Mouse (Mus musculus) hindbrain, embryonic 14.5 days (tissue): ENCODE results near the gene Tmem181a. TPM values are rescaled to one million over a fixed set of nuclear protein-coding genes. Genes with fewer than 3 reads are reported as not detected.
A peak's percentile ranks its signal among the peaks of the same experiment; 100 is the strongest.
"Not testable (repeated sequence)": the region's sequence is repeated elsewhere in the genome, so short reads cannot be mapped to it uniquely, and the experiment has no call there.

Experiments used
- ATAC-seq: fragments of 200-750 bp; cut with Nextera tagmentation; 2 replicates; pipeline ENCODE4 v1.8.0; 2017; ENCODE audit warnings: moderate number of reproducible peaks, mild to moderate bottlenecking, moderate TSS enrichment, moderate library complexity; ENCODE audit not compliant: low FRiP score
- DNase-seq: peaks from one replicate; pipeline ENCODE4 v3.0.0-alpha.2; 2015; ENCODE audit warnings: low spot score
- H3K27ac ChIP-seq: fragments of 300-500 bp; sonication (generic); 2 replicates; pipeline ENCODE4 v1.5.1; 2014; ENCODE audit warnings: mild to moderate bottlenecking, moderate library complexity
- H3K27me3 ChIP-seq: fragments of 300-500 bp; sonication (generic); 2 replicates; pipeline ENCODE4 v1.6.1; 2014; ENCODE audit warnings: mild to moderate bottlenecking, low read length, mixed read lengths; ENCODE audit not compliant: control insufficient read depth, insufficient read depth
- H3K36me3 ChIP-seq: fragments of 300-500 bp; sonication (generic); replicated peaks from 2 replicates; pipeline ENCODE4 v1.6.1; 2014; ENCODE audit not compliant: control insufficient read depth, insufficient read depth
- H3K4me1 ChIP-seq: fragments of 300-500 bp; sonication (generic); replicated peaks from 2 replicates; pipeline ENCODE4 v1.6.1; 2014; ENCODE audit warnings: antibody characterized with exemption, low read length, mixed read lengths; ENCODE audit not compliant: control insufficient read depth, insufficient read depth
- H3K4me2 ChIP-seq: fragments of 300-500 bp; sonication (generic); replicated peaks from 2 replicates; pipeline ENCODE4 v1.6.1; 2014; ENCODE audit warnings: mild to moderate bottlenecking, moderate library complexity
- H3K4me3 ChIP-seq: fragments of 300-500 bp; sonication (generic); replicated peaks from 2 replicates; pipeline ENCODE4 v1.5.1; 2014; ENCODE audit warnings: mild to moderate bottlenecking, low read length
- H3K9ac ChIP-seq: fragments of 300-500 bp; sonication (generic); 2 replicates; pipeline ENCODE4 v1.6.1; 2014
- H3K9me3 ChIP-seq: fragments of 300-500 bp; sonication (generic); 2 replicates; pipeline ENCODE4 v1.6.1; 2016; ENCODE audit warnings: low read length; ENCODE audit not compliant: control insufficient read depth
- WGBS: fragments of 180-500 bp; shearing (Covaris S2); extraction: QIAGEN DNeasy Blood & Tissue Kit; methylation state at CpG from one replicate; pipeline ENCODE4 v1.1.7; 2014; 5-methylcytosine and 5-hydroxymethylcytosine counted together
- polyA plus RNA-seq: library from polyadenylated mRNA; unstranded; fragments of >200 nt; fragmentation: Nextera tagmentation; extraction: Ambion mirVana; gene quantifications from 2 replicates; pipeline ENCODE4 v1.2.1, GENCODE M21; 2014

The Tmem181a gene
- polyA plus RNA-seq, 1 experiment from 2014 or later: 59.6 TPM

- H3K27me3 ChIP-seq, ATAC-seq, DNase-seq, H3K36me3 ChIP-seq, H3K4me3 ChIP-seq, H3K9ac ChIP-seq, H3K27ac ChIP-seq, H3K4me1 ChIP-seq, H3K4me2 ChIP-seq, H3K9me3 ChIP-seq: not testable (repeated sequence)
- 62% methylated on average over 6 of the region's 12 CpGs for WGBS
Observed at GRCm38 (mm10) chr17:6300190-6300863, 43.7 kb downstream of the Tmem181a start.

- not testable (repeated sequence) for H3K36me3 ChIP-seq, ATAC-seq, H3K27me3 ChIP-seq, H3K9ac ChIP-seq, H3K4me1 ChIP-seq, H3K9me3 ChIP-seq, DNase-seq, H3K27ac ChIP-seq, H3K4me2 ChIP-seq, H3K4me3 ChIP-seq
- WGBS: 98% methylated on average over 5 of the region's 6 CpGs
Observed at GRCm38 (mm10) chr17:6304891-6305290, 48.2 kb downstream of the Tmem181a start.

GRCm38 (mm10) chr17:6305656-6306270, 49.1 kb downstream of the Tmem181a start:
- 87% methylated on average over 12 of the region's 12 CpGs for WGBS
- not testable (repeated sequence) for H3K27ac ChIP-seq, H3K4me2 ChIP-seq, H3K4me1 ChIP-seq, ATAC-seq, H3K36me3 ChIP-seq, H3K9ac ChIP-seq, H3K9me3 ChIP-seq, DNase-seq, H3K27me3 ChIP-seq, H3K4me3 ChIP-seq

GRCm38 (mm10) chr17:6306503-6306902, 49.8 kb downstream of the Tmem181a start:
- H3K4me3 ChIP-seq, H3K4me1 ChIP-seq, H3K9me3 ChIP-seq, H3K36me3 ChIP-seq, H3K4me2 ChIP-seq, H3K27me3 ChIP-seq, H3K27ac ChIP-seq, DNase-seq, H3K9ac ChIP-seq, ATAC-seq: not testable (repeated sequence)
- WGBS: 98% methylated on average over 9 of the region's 13 CpGs

- not testable (repeated sequence) for DNase-seq, ATAC-seq, H3K4me1 ChIP-seq, H3K9me3 ChIP-seq, H3K4me2 ChIP-seq, H3K27ac ChIP-seq, H3K36me3 ChIP-seq, H3K4me3 ChIP-seq, H3K27me3 ChIP-seq, H3K9ac ChIP-seq
- 95% methylated on average over 7 of the region's 7 CpGs for WGBS
Observed at GRCm38 (mm10) chr17:6311716-6312115, 55.1 kb downstream of the Tmem181a start.

- not testable (repeated sequence) for H3K27me3 ChIP-seq, H3K4me2 ChIP-seq, ATAC-seq, H3K4me3 ChIP-seq, H3K27ac ChIP-seq, H3K36me3 ChIP-seq, H3K9me3 ChIP-seq, H3K9ac ChIP-seq, H3K4me1 ChIP-seq
- 67% methylated on average over 3 of the region's 3 CpGs for WGBS
- DNase-seq: peak; percentile 20
Observed at GRCm38 (mm10) chr17:6312755-6313154, 56.1 kb downstream of the Tmem181a start.

- not testable (repeated sequence) for H3K9ac ChIP-seq, H3K4me1 ChIP-seq, ATAC-seq, DNase-seq, H3K27ac ChIP-seq, H3K36me3 ChIP-seq, H3K9me3 ChIP-seq, H3K4me2 ChIP-seq, H3K4me3 ChIP-seq, H3K27me3 ChIP-seq
- 82% methylated on average over 2 of the region's 3 CpGs for WGBS
Observed at GRCm38 (mm10) chr17:6314493-6314892, 57.8 kb downstream of the Tmem181a start.

- not testable (repeated sequence) for H3K36me3 ChIP-seq, H3K9me3 ChIP-seq, H3K9ac ChIP-seq, H3K27me3 ChIP-seq, H3K4me1 ChIP-seq, H3K27ac ChIP-seq, DNase-seq, ATAC-seq, H3K4me3 ChIP-seq
- 0 out of 2 replicates have a peak overlapping the region, but pooled peaks have one; percentile 53 for H3K4me2 ChIP-seq
- WGBS: 10% methylated on average over 2 of the region's 4 CpGs
Observed at GRCm38 (mm10) chr17:6315706-6316105, 59.0 kb downstream of the Tmem181a start.

- 2% methylated on average over 36 of the region's 38 CpGs for WGBS
- H3K27ac ChIP-seq: peak overlapping the region; percentile 83
Observed at GRCm38 (mm10) chr17:6316379-6317126, 59.9 kb downstream of the Tmem181a start.

More at GRCm38 (mm10) chr17:6316379-6317126, 59.9 kb downstream of the Tmem181a start:
- Histone ChIP-seq H3K4me3 (peak overlapping the region; percentile 36), H3K4me2 (peak overlapping the region; percentile 53), H3K9ac (peak overlapping the region; percentile 58)
- H3K27me3 ChIP-seq, H3K4me1 ChIP-seq, H3K36me3 ChIP-seq, H3K9me3 ChIP-seq: not testable (repeated sequence)
- DNase-seq (peak; percentile 30), ATAC-seq (peak; percentile 47)
